Mouse (Mus musculus) brain, embryonic 14.5 days (tissue): ENCODE data around the gene Mrpl53. TPM values are rescaled to one million over a fixed set of nuclear protein-coding genes. Genes with fewer than 3 reads are reported as not detected.

Experiments used
- DNase-seq: peaks from one replicate; pipeline ENCODE4 v3.0.0-alpha.2; 2011; ENCODE audit warnings: low read depth
- CTCF ChIP-seq: fragments of 200-500 bp; IDR thresholded peaks from 2 replicates; pipeline ENCODE4 v1.5.1; 2012; ENCODE audit warnings: inconsistent platforms, mild to moderate bottlenecking, moderate library complexity, borderline replicate concordance; ENCODE audit not compliant: insufficient read depth, insufficient read length; ENCODE audit errors: extremely low read depth
- POLR2A ChIP-seq: fragments of 200-500 bp; IDR thresholded peaks from 2 replicates; pipeline ENCODE4 v1.6.1; 2012; ENCODE audit warnings: mild to moderate bottlenecking, inconsistent platforms, borderline replicate concordance; ENCODE audit not compliant: poor library complexity, insufficient read depth, insufficient read length, severe bottlenecking; ENCODE audit errors: extremely low read depth
- polyA plus RNA-seq: library from polyadenylated mRNA; depleted of rRNA; stranded (reverse); fragments of >200 nt; gene quantifications from 2 replicates; pipeline ENCODE4 v1.2.3, GENCODE M21; 2012

Mrpl53 gene
- polyA plus RNA-seq, 1 experiment: 99.0 TPM

DNA sequence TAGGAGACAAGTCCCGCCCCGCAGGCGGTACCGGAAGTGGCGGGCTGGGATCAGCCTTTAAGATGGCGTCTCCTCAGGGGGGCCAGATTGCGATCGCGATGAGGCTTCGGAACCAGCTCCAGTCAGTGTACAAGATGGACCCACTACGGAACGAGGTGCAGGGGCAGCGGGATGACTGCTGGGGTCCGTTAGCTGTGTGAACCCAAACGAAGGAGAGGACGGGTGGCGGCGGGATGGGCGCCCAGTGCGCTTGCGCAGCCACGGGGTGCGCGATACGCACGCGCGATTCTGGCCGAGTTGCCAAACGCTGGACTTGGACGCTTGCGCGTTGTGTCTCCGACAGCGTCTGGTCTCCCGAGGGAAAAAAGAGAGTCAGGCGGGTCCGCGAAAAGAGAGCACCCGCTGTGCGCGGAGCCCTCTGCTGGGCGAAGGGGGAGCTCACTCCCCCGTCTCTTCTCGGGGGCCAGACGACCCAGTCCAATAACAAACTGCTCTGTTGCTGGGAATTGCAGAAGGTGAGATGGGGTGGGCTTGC is 30.4 kb upstream of the Mrpl53 start:
- 0 out of 2 replicates have a peak, but pooled peaks have one; percentile 20 for TF ChIP-seq POLR2A
- TF ChIP-seq CTCF: peak; percentile 49; the same call in 1 of the 2 replicates

DNA sequence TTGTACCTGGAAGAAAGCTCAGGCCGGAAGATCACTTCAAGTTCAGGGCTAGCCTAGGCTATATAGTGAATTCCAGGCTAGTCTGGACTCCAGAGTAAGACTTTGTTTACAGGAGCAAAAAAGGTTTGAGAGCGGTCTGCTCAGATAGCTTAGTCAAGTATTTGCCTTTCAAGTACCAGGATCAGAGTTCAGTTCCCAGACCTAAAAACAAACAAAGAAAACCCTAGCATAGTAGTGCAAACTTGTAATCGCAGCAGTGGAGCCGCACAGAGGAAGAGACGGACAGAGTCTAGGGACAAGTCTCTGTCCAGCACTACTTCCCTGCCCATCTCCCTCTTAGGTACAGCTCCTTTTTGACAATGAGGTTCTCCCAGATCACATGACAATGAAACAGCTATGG is 28.6 kb upstream of the Mrpl53 start:
- DNase-seq: no peak

More for the DNA sequence above, 30.4 kb upstream of the Mrpl53 start:
- DNase-seq: peak; percentile 99

DNA sequence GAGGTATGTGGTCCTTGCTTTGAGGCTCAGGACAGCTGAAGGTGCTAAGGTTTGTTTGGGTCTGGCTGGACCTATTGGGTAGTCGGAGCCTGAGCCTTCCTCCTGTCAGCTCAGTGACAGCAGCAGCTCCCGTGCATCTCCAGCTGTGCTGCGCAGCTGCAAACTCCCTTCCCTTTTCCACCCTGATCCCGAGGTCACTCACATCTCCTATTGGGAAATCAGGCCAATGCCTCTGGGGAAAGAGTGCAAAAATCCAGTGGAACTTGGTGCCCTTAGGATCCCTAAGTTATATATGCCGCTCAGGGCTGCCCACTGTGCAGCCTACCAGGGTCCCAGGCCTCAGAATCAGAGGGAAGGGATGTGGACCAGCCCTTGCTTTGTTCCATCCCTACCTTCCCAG is 25.3 kb upstream of the Mrpl53 start:
- TF ChIP-seq CTCF: no peak
- TF ChIP-seq POLR2A: no peak
- no peak for DNase-seq

More for the DNA sequence above, 28.6 kb upstream of the Mrpl53 start:
- TF ChIP-seq POLR2A: no peak
- TF ChIP-seq CTCF: no peak

DNA sequence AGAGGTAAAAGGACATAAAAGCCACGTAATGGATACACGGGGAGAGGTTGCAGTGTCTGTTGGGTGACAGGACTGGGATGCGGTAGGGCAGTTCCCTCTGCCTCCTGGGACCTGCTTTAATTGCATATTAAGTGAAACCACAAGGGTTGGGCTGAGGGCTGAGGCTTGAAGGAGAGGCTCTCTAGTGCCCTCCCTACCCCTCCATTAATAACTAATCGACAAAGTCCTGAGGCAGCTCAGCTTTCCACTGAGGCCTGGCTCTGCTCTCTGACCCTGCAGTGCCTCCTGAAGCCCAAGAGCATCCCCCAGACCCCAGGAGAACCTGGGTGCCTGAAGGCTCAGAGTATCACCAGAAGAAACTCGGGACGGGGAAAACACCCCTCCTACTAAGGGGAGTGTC is 24.4 kb upstream of the Mrpl53 start:
- no peak for DNase-seq
- TF ChIP-seq CTCF (no peak), POLR2A (no peak)

DNA sequence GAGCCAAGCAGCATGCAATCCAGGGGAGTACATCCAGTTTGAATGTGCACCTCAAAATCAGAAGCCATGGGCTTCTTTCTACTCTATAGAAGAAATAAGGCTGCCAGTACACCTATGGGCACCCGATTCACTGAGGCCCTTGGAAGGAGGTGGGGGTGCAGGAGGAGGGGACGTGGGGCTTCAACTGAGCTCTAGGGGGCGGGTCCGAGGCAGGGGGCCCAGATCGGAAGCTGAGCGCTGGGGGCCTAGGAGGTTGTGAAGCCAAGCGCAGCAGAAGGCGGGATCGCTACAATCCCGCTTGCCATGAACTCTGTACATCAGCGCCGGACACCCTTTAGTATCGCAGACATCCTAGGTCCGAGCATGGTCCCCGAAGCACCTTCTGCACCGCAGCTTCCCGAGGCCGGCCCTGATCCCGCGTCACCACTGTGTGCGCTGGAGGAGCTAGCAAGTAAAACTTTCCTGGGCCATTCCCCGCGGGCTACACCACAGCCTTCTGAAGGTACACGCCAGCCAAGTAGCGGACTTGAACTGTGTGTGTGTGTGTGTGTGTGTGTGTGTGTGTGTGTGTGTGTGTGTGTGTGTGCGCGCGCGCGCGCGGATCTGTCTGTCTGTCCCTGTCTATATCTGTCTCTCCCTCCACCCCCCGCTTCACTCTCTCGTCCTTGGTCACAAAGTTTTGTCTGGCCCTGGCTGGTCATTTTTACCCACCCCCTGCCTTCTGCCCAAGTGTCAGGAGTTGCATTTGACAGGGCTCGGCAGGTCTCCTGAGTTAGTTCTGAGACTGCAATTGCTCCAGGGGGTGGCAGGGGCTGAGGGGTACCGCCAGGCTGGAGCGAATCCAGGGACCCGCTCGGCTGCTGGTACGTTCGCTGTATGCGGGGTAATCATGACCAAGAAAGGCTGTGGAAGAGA is 22.5 kb upstream of the Mrpl53 start, which contains the start of gene Lbx2:
Gene Lbx2 (plus strand): TSS at position 247 of the 915 bp plus-strand sequence.
- TF ChIP-seq CTCF (no peak), POLR2A (no peak)
- no peak for DNase-seq

DNA sequence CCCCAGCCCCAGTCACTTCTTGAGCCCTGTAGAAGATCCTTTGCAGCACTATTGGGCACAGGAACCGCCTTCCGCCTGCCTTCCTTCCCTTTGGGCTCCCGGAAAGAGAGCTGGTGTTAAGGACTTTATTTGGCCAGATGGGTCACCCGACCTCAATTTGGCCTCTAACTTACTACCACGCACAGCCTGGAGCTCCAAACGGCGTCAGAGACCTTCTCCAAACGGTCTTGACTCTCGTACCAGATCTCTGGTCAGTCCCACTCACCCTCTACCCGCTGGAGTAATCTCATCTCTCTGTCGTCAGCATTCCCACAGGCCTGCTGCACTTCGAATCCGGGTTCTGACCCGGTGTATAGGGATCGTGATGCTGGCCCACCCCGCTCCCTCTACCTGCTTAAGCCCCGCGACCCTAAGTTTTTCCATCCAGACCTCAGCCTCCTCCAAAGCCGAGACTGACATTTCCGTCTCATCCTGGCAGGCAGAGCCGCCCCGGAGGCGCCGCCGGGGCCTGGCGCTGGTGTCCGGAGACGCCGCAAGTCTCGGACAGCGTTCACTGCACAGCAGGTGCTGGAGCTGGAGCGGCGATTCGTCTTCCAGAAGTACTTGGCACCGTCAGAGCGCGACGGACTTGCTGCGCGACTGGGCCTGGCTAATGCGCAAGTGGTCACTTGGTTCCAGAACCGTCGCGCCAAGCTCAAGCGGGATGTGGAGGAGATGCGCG is 21.5 kb upstream of the Mrpl53 start:
- no peak for DNase-seq
- TF ChIP-seq POLR2A (no peak), CTCF (no peak)

DNA sequence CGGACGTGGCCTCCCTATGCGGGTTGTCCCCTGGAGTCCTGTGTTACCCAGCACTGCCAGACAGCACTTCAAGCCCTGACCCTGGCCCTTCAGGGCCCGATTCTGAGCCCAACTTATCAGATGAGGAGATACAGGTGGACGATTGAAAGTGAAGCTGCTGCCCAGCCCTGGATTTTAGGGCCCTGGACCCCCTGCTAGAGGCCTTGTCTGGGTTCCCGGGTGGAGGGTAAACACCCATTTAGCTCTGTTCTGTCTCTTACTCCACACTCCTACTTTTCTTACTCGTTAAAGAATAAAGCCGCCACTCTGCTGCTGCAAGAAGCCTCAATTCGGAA is 20.9 kb upstream of the Mrpl53 start:
- no peak for DNase-seq
- TF ChIP-seq CTCF (no peak), POLR2A (no peak)

DNA sequence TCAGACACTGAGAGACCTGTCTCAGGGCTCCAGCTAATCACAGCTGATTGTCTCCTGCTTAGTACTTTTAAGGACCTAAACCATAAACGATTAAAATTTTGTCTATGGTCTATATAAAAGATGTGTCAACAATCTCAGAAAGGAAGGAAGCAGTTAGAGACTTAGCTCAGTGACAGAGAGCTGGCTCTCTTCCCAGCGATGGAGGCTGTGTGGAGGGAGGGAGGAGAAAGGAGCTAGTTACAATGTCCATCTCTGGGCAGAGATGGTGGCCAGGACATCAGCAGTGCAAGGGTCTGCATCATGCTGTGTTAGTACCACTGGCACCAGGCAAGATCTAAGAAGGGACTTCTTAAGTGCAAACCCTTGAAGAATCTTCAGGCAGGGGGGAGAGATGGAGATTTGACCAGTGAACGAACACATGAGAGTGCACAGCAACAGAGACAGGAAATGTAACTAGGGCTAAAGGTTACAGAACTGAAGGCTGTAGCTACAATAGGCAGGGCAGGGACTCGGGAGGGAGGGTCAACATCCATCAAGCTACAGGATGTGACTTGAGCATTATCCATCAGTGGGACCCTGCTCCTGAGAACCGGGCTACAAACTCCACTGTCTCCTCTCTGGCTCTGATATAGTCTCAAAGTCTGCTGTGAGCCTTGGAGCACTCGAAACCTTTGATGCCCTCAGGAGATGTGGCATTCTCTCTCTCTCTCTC is 16.3 kb upstream of the Mrpl53 start:
- DNase-seq: no peak
- TF ChIP-seq POLR2A (no peak), CTCF (no peak)

DNA sequence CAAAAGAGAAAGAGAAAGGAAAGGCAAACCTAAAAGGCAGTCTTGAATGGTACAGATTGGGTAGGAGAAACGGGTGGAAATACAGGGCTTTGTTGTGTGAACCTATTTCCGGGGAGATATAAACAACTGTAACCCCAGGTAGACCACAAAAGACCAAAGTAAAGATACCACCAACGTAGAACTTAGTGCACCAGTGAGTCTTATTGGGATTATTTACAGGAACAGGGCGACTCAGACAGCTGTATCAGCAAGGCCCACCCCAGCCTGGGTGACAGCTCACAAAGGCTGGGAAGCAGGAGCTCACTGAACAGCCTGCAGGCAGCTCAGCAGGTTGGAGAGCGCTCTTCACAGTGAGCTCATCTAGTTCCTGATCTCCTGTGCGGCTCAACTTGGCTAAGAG is 12.9 kb upstream of the Mrpl53 start:
- DNase-seq: no peak
- TF ChIP-seq CTCF (no peak), POLR2A (no peak)

DNA sequence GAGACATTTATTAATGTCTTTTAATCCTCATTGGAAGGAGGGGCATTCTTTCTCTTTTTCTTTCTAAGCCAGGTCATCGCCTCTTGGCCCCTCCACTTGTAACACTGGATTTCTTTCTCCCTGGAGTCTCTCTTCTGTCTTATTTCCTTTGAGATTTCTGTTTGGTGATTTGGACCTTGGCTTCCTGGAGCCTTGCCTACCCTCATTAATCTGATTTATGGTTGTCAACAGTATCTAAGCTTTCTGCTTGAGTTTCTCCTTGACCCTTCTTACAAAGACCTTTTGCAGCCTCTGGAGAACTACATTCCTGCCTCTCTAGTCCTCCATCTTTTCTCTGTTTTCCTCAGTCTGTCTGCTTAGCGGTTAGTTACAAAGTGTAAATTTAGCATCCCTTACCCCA is 10.4 kb upstream of the Mrpl53 start:
- no peak for DNase-seq
- TF ChIP-seq CTCF (no peak), POLR2A (no peak)

DNA sequence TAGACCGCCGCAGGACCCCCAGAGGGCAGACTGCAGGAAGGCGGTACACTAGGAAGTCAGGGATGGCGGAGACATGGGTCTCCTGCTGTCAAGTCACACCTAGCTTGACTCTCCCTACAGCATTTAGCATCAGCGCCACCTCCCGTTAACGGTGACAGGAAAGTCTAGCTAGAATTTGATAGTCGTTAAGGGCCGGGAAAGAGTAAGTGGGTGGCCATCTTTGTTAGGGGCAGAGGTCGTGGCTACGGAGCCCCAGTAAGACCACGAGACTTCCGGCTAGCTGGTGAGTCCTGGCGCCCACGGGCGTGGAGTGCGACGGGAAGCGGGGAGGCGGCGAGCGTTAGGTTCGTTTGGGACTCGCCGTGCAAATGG is 7.5 kb upstream of the Mrpl53 start, which contains the start of the genes Ccdc142 and Gm42688:
Gene Ccdc142 (plus strand): TSS at position 286 of the 372 bp plus-strand sequence.
Gene Gm42688 (plus strand): TSS at position 302 of the 372 bp plus-strand sequence.
- peak; percentile 96 for DNase-seq
- TF ChIP-seq POLR2A: peak; percentile 8; the same call in 1 of the 2 replicates
- peak; percentile 41; the same call in 1 of the 2 replicates for TF ChIP-seq CTCF
